Mouse (Mus musculus): Measurements from ENCODE around the gene Ubr1. TPM values are rescaled to one million over a fixed set of nuclear protein-coding genes. Genes with fewer than 3 reads are reported as not detected.

Gene Ubr1
- polyA plus RNA-seq, 1 experiment = 16.4 TPM

- Histone ChIP-seq H3K27me3 (ENCODE audit: control insufficient read depth, insufficient read depth, low read length) (no peaks in the 10 kb centered on the region), H3K4me3 (ENCODE audit: control insufficient read depth, low read depth, low read length) (no peak overlapping the region), H3K36me3 (ENCODE audit: control insufficient read depth, insufficient read depth, low read length) (no peaks in the 10 kb centered on the region), H3K27ac (ENCODE audit: control insufficient read depth, insufficient read depth, low read depth, low read length) (no peak overlapping the region), H3K4me1 (ENCODE audit: control insufficient read depth, insufficient read depth, low read length) (no peaks in the 10 kb centered on the region)
- TF ChIP-seq POLR2A (IDR thresholded peaks at IDR 0.05; ENCODE audit: control insufficient read depth, low read depth, low read length) (no peak), CTCF (IDR thresholded peaks at IDR 0.05; ENCODE audit: control insufficient read depth, insufficient read depth, insufficient replicate concordance, low read depth, low read length) (no peak)
Observed at GRCm38 (mm10) chr2:120887601-120888000, 82.9 kb downstream of the Ubr1 start.

GRCm38 (mm10) chr2:120873192-120873591 is 97.3 kb downstream of the Ubr1 start:
- H3K4me1 ChIP-seq (ENCODE audit: control insufficient read depth, insufficient read depth, low read length) = no peaks in the 10 kb centered on the region
- no peaks in the 10 kb centered on the region; the same call in 1 of the 2 replicates for H3K36me3 ChIP-seq (ENCODE audit: control insufficient read depth, insufficient read depth, low read length)
- no peaks in the 10 kb centered on the region for H3K27me3 ChIP-seq (ENCODE audit: control insufficient read depth, insufficient read depth, low read length)
- H3K27ac ChIP-seq (ENCODE audit: control insufficient read depth, insufficient read depth, low read depth, low read length) = no peak overlapping the region
- TF ChIP-seq POLR2A (IDR thresholded peaks at IDR 0.05; ENCODE audit: control insufficient read depth, low read depth, low read length) = no peak
- no peak for TF ChIP-seq CTCF (IDR thresholded peaks at IDR 0.05; ENCODE audit: control insufficient read depth, insufficient read depth, insufficient replicate concordance, low read depth, low read length)
- H3K4me3 ChIP-seq (ENCODE audit: control insufficient read depth, low read depth, low read length) = no peak overlapping the region

GRCm38 (mm10) chr2:120871447-120872336 is 98.8 kb downstream of the Ubr1 start:
- peak overlapping the region; percentile 37 for H3K27ac ChIP-seq (ENCODE audit: control insufficient read depth, insufficient read depth, low read depth, low read length)
- no peaks in the 10 kb centered on the region for H3K4me1 ChIP-seq (ENCODE audit: control insufficient read depth, insufficient read depth, low read length)
- H3K4me3 ChIP-seq (ENCODE audit: control insufficient read depth, low read depth, low read length) = no peak overlapping the region
- no peaks in the 10 kb centered on the region; the same call in 1 of the 2 replicates for H3K36me3 ChIP-seq (ENCODE audit: control insufficient read depth, insufficient read depth, low read length)
- no peaks in the 10 kb centered on the region for H3K27me3 ChIP-seq (ENCODE audit: control insufficient read depth, insufficient read depth, low read length)
- no peak for TF ChIP-seq CTCF (IDR thresholded peaks at IDR 0.05; ENCODE audit: control insufficient read depth, insufficient read depth, insufficient replicate concordance, low read depth, low read length)

GRCm38 (mm10) chr2:120867336-120867735 is 103.2 kb downstream of the Ubr1 start:
- Histone ChIP-seq H3K36me3 (ENCODE audit: control insufficient read depth, insufficient read depth, low read length) (no peaks in the 10 kb centered on the region), H3K4me1 (ENCODE audit: control insufficient read depth, insufficient read depth, low read length) (no peaks in the 10 kb centered on the region), H3K27ac (ENCODE audit: control insufficient read depth, insufficient read depth, low read depth, low read length) (no peak overlapping the region), H3K4me3 (ENCODE audit: control insufficient read depth, low read depth, low read length) (no peak overlapping the region), H3K27me3 (ENCODE audit: control insufficient read depth, insufficient read depth, low read length) (no peaks in the 10 kb centered on the region)
- TF ChIP-seq CTCF (IDR thresholded peaks at IDR 0.05; ENCODE audit: control insufficient read depth, insufficient read depth, insufficient replicate concordance, low read depth, low read length) (no peak), POLR2A (IDR thresholded peaks at IDR 0.05; ENCODE audit: control insufficient read depth, low read depth, low read length) (no peak)

GRCm38 (mm10) chr2:120866561-120866960 is 104.0 kb downstream of the Ubr1 start:
- TF ChIP-seq CTCF (IDR thresholded peaks at IDR 0.05; ENCODE audit: control insufficient read depth, insufficient read depth, insufficient replicate concordance, low read depth, low read length) (peak; percentile 16; the same call in 1 of the 2 replicates), POLR2A (IDR thresholded peaks at IDR 0.05; ENCODE audit: control insufficient read depth, low read depth, low read length) (no peak)
- Histone ChIP-seq H3K27ac (ENCODE audit: control insufficient read depth, insufficient read depth, low read depth, low read length) (no peak overlapping the region), H3K4me3 (ENCODE audit: control insufficient read depth, low read depth, low read length) (no peak overlapping the region), H3K36me3 (ENCODE audit: control insufficient read depth, insufficient read depth, low read length) (no peaks in the 10 kb centered on the region), H3K4me1 (ENCODE audit: control insufficient read depth, insufficient read depth, low read length) (no peaks in the 10 kb centered on the region), H3K27me3 (ENCODE audit: control insufficient read depth, insufficient read depth, low read length) (no peaks in the 10 kb centered on the region)

GRCm38 (mm10) chr2:120863389-120863788 is 107.1 kb downstream of the Ubr1 start:
- no peaks in the 10 kb centered on the region for H3K27me3 ChIP-seq (ENCODE audit: control insufficient read depth, insufficient read depth, low read length)
- no peak overlapping the region for H3K27ac ChIP-seq (ENCODE audit: control insufficient read depth, insufficient read depth, low read depth, low read length)
- no peak overlapping the region for H3K4me3 ChIP-seq (ENCODE audit: control insufficient read depth, low read depth, low read length)
- TF ChIP-seq CTCF (IDR thresholded peaks at IDR 0.05; ENCODE audit: control insufficient read depth, insufficient read depth, insufficient replicate concordance, low read depth, low read length) (no peak), POLR2A (IDR thresholded peaks at IDR 0.05; ENCODE audit: control insufficient read depth, low read depth, low read length) (no peak)
- no peaks in the 10 kb centered on the region for H3K4me1 ChIP-seq (ENCODE audit: control insufficient read depth, insufficient read depth, low read length)
- no peaks in the 10 kb centered on the region for H3K36me3 ChIP-seq (ENCODE audit: control insufficient read depth, insufficient read depth, low read length)

GRCm38 (mm10) chr2:120860699-120861098 is 109.8 kb downstream of the Ubr1 start:
- Histone ChIP-seq H3K27me3 (ENCODE audit: control insufficient read depth, insufficient read depth, low read length) (no peaks in the 10 kb centered on the region), H3K36me3 (ENCODE audit: control insufficient read depth, insufficient read depth, low read length) (no peaks in the 10 kb centered on the region), H3K4me1 (ENCODE audit: control insufficient read depth, insufficient read depth, low read length) (no peaks in the 10 kb centered on the region), H3K27ac (ENCODE audit: control insufficient read depth, insufficient read depth, low read depth, low read length) (no peak overlapping the region), H3K4me3 (ENCODE audit: control insufficient read depth, low read depth, low read length) (no peak overlapping the region)
- TF ChIP-seq CTCF (IDR thresholded peaks at IDR 0.05; ENCODE audit: control insufficient read depth, insufficient read depth, insufficient replicate concordance, low read depth, low read length) (no peak), POLR2A (IDR thresholded peaks at IDR 0.05; ENCODE audit: control insufficient read depth, low read depth, low read length) (no peak)
